In genomic region chr7:51831917-51832316, GRCm38 (mm10) we compare ENCODE assay signal across 7 mouse cellular contexts. TPM values are rescaled to one million over a fixed set of nuclear protein-coding genes. Genes with fewer than 3 reads are reported as not detected.
DNase-seq lines count a peak whose midpoint lies in the region; ATAC-seq lines count a peak whose summit lies in the region.

No protein-coding gene starts in this region.

- peak; percentile 58 for DNase-seq in left cerebral cortex, postnatal 4 days
- DNase-seq in left cerebral cortex, adult 9 months (ENCODE audit: low spot score in 2 of 2), result no peak
- DNase-seq in cerebellum, postnatal 25 days, result peak; percentile 62 to 74
- DNase-seq in retina, postnatal 7 days (ENCODE audit: low read depth, low spot score), result peak; percentile 17
- DNase-seq in layer of hippocampus, adult 18-20 months (ENCODE audit: low spot score in 2 of 2), result no peak
- DNase-seq in layer of hippocampus, adult 9-10 months (ENCODE audit: low spot score), result no peak

- intact Hi-C loops in left cerebral cortex, postnatal 4 days (cut with DNase I), result no loop called here

- no peak overlapping the region for H3K4me3 ChIP-seq in hindbrain, embryonic 15.5 days

- 12% methylated on average over 7 of the region's 7 CpGs for WGBS in hindbrain, embryonic 15.5 days

- H3K9me3 ChIP-seq in hindbrain, embryonic 15.5 days, result no peaks in the 10 kb centered on the region

- no peak overlapping the region for H3K9ac ChIP-seq in hindbrain, embryonic 15.5 days

- no peaks in the 10 kb centered on the region for H3K36me3 ChIP-seq in hindbrain, embryonic 15.5 days

- peak overlapping the region; percentile 62 for H3K27ac ChIP-seq in hindbrain, embryonic 15.5 days (replicated peaks)

- no peak overlapping the region; the same call in 1 of the 2 replicates for H3K4me2 ChIP-seq in hindbrain, embryonic 15.5 days

- H3K4me1 ChIP-seq in hindbrain, embryonic 15.5 days (replicated peaks), result peaks cover 8% of the 10 kb centered on the region

- peak; percentile 83 for ATAC-seq in hindbrain, embryonic 15.5 days (ENCODE audit: low FRiP score, low read depth)

- no peaks in the 10 kb centered on the region for H3K27me3 ChIP-seq in hindbrain, embryonic 15.5 days

RNA-seq across cellular contexts. Expression of gene Gas2, which starts 29.9 kb away (rescaled TPM):
- total RNA-seq in left cerebral cortex, postnatal 4 days (2021), result 10 to 100 TPM; 10.5 to 13.5 TPM
- 12.9 and 14.0 TPM in 2 replicates for polyA plus RNA-seq in hindbrain, embryonic 15.5 days (2015; fragmentation: Nextera tagmentation; extraction: Ambion mirVana)
- total RNA-seq in layer of hippocampus, adult 18-20 months (2021), result 10 to 100 TPM; 23.8 to 33.2 TPM

RNA-seq across cellular contexts. Expression of gene Fancf, which starts 30.1 kb away (rescaled TPM):
- total RNA-seq in left cerebral cortex, postnatal 4 days (2021), result 1 to 10 TPM; 6.6 to 7.1 TPM
- polyA plus RNA-seq in hindbrain, embryonic 15.5 days (2015; fragmentation: Nextera tagmentation; extraction: Ambion mirVana), result 9.5 TPM in 2 replicates
- total RNA-seq in layer of hippocampus, adult 18-20 months (2021), result 1 to 10 TPM; 3.7 to 4.1 TPM

Comparison
In these comparisons a context has a peak if more than half of its experiments do, and no peak if none do; other contexts are left out.
1. DNase-seq: peak in left cerebral cortex, postnatal 4 days (single experiment), cerebellum, postnatal 25 days (2 of 2) and retina, postnatal 7 days (single experiment); none in left cerebral cortex, adult 9 months (0 of 2), layer of hippocampus, adult 18-20 months (0 of 2) and layer of hippocampus, adult 9-10 months (single experiment).